Mouse (Mus musculus) spleen, adult 2 months (tissue): ENCODE data around the gene Tmem97.

Experiments
- CTCF ChIP-seq: fragments of 200-500 bp; IDR thresholded peaks from 2 replicates; pipeline ENCODE4 v1.5.1; 2011; ENCODE audit warnings: mild to moderate bottlenecking, inconsistent platforms; ENCODE audit not compliant: insufficient read depth, insufficient read length, insufficient replicate concordance; ENCODE audit errors: extremely low read depth
- POLR2A ChIP-seq: fragments of 200-500 bp; IDR thresholded peaks from 2 replicates; pipeline ENCODE4 v1.6.1; 2011; ENCODE audit warnings: low read depth, low read length, inconsistent platforms

- no peak for TF ChIP-seq CTCF
- TF ChIP-seq POLR2A: no peak
Observed at GRCm38 (mm10) chr11:78513106-78513790, 37.3 kb downstream of the Tmem97 start.
